Mouse (Mus musculus) embryo, embryonic 11 days (tissue): ENCODE measurements at regions not wholly inside any gene's neighbourhood (a gene's known extent, or its start where the extent isn't known, plus 50 kb on each side); places are given as distances from the start of the nearest gene placed in this dataset.

Experiments used
- DNase-seq: peaks from one replicate; pipeline ENCODE4 v3.0.0-alpha.2; 2015

GRCm38 (mm10) chr8:37398957-37399356, 405.6 kb downstream of the AI429214 start:
- no peak for DNase-seq

- DNase-seq: no peak
Measured at GRCm38 (mm10) chr8:37422595-37422994, 429.2 kb downstream of the AI429214 start.

GRCm38 (mm10) chr8:37424588-37424987, 431.2 kb downstream of the AI429214 start:
- no peak for DNase-seq

- DNase-seq: peak; percentile 2
Measured at GRCm38 (mm10) chr8:37428845-37429244, 435.4 kb downstream of the AI429214 start.

DNA sequence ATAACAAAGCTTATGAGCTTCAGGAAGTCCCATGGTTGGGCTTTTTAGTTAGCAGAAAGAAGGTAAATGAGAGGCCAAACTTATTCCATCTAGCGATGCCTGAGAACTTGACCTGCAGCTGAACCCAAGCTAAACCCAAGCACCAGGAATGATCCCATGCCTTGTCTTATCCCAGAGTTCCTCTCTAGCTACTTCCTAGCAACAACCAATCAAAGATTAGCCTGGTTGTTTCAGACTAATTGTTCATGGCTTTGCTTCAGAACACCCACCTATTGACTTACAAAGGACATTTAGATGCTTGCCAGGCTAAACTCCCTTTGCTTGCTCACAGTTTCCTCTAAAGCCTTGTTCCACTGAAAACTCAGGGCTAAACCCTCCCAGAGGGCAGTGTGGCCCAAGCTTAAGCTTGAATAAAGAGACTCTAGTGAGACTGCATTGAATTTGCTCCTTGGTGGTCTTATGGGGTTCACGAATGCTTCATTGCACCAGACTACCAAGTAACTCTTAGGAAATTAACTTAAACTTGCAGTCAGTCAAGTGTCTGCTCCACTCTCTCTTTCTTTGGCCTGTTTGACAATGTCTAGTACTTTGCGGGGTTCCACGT, 467.2 kb downstream of the AI429214 start:
- no peak for DNase-seq

DNA sequence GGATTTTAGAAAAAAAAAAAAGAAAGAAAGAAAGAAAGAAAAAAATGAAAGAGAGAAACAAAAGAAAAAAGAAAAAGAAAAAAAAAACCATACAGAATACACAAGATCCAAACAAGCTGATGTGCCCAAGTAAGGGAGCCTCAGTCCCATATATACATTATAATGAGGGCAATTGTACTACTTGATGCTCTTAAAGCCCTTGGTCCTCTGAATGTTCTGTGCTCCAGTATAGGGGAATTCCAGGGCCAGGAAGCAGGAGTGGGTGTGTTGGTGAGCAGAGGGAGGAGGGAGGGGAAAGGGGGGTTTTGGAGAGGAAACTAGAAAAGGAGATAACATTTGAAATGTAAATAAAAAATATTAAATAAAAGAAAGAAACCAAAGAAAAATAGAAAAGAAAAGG, 472.2 kb downstream of the AI429214 start:
- no peak for DNase-seq

GRCm38 (mm10) chr8:37467656-37468055, 474.3 kb downstream of the AI429214 start:
- DNase-seq: no peak
